Mouse (Mus musculus): ENCODE measurements around the gene Tfrc. TPM values are rescaled to one million over a fixed set of nuclear protein-coding genes. Genes with fewer than 3 reads are reported as not detected.

Tfrc gene
- total RNA-seq, 4 experiments from 2014 or later: 17.5 to 46.5 (median 26.6) TPM

DNA sequence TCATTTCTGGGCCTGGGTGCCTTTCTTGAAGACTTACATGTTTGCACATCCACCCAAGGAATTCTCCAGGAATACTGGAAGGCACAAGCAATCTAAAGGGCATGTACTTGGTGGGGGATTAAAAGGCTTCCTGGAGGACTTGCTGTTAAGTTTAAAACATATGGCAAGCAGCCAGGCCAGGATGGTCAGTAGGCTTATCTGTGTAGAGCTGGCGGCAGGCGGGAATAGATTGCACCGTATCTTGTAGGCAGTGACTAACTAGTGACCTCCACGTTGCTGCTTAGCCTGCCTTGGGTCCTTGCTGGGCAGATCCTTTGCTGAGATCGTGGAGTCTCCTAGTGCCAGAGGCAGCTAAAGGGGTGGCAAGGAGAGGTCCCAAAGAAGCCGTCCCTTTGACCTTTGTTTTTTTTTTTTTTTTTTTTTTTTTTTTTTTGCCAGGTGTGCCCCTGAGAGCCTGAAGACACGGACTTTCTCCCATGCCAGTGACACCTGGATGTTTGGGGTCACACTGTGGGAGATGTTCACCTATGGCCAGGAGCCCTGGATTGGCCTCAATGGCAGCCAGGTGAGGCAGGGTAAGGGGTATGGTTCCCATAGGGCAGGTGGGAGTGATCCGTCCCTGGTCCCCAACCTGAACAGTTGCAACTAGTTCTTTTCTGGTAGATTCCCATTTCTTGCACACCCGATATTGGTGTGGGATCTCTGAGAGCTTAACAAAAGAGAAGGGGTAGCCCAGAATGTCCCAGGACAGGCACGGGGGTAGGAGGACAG, 61.8 kb downstream of the Tfrc start:
- no peak for DNase-seq

DNA sequence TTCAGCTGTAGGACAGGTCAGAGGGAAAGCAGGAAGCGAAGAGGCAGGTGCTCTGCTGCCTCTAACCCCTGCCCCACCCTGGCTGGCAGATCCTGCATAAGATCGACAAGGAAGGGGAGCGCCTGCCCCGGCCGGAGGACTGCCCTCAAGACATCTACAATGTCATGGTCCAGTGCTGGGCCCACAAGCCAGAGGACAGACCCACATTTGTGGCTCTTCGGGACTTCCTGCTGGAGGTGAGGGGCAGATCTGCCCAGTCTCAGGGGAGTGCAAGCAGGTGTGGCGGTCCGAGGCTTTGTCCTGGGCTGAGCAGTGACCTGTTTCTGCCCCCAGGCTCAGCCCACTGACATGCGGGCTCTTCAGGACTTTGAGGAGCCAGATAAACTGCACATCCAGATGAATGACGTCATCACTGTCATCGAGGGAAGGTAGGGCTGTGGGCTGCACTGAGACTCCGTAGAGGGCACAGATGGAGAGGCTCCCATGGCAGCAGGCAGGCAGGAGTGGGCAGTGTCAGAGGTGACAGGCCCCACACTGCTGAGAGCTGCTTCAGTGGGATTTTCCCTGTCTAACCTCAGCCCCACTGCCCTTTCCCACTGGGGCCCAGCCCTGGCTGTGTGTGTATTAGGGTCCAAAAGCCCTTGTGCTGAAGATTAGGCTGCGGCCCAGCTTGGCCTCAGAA, 62.6 kb downstream of the Tfrc start:
- no peak for DNase-seq

DNA sequence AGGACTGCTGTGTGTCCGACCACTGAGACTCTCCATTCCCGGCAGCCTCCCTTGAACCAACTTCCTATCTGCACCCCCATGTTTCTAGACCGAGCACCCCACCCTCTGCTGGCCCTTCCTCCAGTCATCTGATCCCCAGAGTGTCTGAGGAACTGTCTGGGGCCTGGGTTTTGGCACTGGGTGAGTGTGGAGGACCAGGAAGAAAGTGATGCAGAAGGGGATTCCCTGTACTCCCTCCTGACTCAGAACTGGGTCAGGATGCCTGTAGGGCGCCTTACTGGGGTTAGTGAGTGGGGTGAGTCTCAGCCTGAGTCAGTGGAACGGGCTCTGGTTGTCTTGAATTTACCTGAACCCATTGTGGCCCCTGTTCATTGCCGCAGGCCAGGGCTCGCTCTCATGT, 63.5 kb downstream of the Tfrc start:
- no peak for DNase-seq

GRCm38 (mm10) chr16:32672861-32673560, 64.3 kb downstream of the Tfrc start:
- no peak for DNase-seq

DNA sequence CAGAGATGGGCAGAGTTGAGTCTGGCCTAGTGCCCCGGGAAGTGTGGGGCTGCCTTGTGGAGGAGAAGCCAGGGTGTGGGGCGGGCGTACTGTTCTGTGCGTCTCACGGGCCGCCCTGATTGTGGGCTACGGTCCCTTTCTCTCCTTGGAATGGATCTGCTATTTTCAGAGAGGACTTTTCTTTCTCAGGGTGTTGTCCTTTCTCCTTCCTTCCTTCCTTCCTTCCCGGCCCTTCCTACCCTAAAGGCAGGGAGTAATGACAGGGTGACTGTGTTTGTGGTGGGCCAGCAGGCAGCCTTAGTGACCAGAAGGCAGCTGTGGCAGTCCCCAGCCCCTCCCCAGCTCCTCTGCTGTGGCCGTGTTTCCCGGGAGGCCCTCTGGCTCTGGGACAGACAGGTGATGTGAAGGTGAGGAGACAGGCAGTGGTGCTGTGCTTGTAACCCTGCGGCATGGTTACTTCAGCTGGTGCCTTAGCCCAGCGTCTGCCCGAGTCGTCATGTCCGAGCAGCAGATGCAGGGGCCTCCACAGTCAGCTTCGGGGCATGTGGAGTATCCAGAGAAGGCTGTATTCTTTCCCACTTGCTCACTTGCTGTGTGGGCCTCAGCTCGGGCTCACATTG, 65.5 kb downstream of the Tfrc start:
- no peak for DNase-seq

GRCm38 (mm10) chr16:32677040-32677700, 68.5 kb downstream of the Tfrc start:
- no peak for DNase-seq

- no peak for DNase-seq
These were observed 69.2 kb downstream of the Tfrc start for GRCm38 (mm10) chr16:32677903-32678302.

DNA sequence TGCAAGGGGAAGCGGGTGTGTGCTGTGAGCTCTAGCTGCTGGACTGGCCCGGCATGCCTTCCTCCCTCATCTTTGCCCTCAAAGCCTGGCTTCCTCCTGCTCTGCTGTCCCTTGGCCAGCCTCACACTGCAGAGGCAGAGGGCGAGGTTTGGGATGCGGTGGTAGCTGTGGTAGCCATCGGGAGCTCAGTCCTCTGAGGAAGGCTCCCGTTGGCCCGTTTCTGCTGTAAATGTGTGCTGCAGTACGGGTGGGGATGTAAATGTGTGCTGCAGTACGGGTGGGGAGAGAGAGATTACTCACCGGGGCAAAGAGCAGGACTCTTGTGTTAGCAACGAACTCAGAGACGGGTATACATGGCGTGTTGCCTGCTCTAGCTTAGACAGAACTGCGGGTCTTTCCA, 70.1 kb downstream of the Tfrc start:
- no peak for DNase-seq

DNA sequence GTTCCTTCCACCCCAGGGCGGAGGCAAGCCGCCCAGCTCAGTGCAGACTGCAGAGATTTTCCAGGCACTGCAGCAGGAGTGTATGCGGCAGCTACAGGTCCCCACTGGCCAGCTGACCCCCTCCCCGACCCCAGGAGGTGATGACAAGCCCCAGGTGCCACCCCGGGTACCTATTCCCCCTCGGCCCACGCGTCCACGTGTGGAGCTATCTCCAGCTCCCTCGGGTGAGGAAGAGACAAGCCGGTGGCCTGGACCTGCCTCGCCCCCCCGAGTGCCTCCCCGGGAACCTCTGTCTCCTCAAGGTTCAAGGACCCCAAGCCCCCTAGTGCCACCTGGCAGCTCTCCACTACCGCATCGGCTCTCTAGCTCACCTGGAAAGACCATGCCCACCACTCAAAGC, 71.3 kb downstream of the Tfrc start:
- DNase-seq: no peak

DNA sequence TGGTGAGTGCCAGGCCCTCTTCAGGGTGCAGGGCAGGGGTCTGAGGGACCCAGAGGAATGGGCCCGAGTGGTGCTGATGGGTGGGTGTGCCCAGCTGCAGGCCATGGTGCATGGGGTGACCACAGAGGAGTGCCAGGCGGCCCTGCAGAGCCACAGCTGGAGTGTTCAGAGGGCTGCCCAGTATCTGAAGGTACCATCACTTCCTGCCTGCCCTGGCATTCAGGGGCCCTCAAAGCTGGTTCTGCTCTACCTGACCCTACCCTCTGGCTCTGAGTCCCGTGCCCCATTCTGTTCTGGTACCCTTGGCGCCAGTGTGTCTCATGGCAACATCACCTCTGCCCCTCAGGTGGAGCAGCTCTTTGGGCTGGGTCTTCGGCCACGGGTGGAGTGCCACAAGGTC, 72.1 kb downstream of the Tfrc start:
- DNase-seq: no peak

DNA sequence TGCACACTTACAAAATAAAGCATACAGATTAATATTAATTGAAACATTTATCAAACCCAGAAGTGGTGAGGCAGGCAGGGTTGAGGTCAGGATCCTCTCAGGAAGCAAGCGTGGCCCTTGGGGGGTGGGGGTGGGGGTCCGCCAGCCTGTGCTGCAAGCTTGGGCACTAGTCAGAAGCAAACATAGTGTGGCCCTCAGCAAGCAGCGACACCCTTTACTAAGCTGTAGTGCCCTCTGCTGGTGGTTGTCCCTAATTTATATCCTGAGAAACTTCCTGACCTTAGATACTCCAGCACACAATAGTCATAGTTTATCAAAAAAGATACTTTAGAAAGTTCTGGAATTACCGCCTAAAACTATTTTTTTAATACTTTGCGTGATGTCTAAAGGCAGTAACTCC, 73.5 kb downstream of the Tfrc start:
- DNase-seq: no peak

Other genes with a start within 250 kb of the Tfrc start
- under 1 TPM; 0.37 to 0.91 (median 0.45) TPM for gene Tm4sf19, start 208.4 kb upstream of the Tfrc start, total RNA-seq (2022)
- gene Tctex1d2, start 189.2 kb upstream of the Tfrc start, total RNA-seq (2022): 10 to 100 TPM in 2 of 4 experiments, 1 to 10 TPM in 2; 7.2 to 13.8 (median 9.2) TPM
- 100 to 1,000 TPM in 1 of 4 experiments, 10 to 100 TPM in 3; 78.1 to 103 (median 87.3) TPM for gene Pcyt1a, start 178.0 kb upstream of the Tfrc start, total RNA-seq (2022)
- gene Slc51a, start 121.0 kb upstream of the Tfrc start, total RNA-seq (2022): under 1 TPM; 0.22 to 0.34 (median 0.27) TPM
- gene Zdhhc19, start 112.7 kb upstream of the Tfrc start, total RNA-seq (2022): not detected
- gene Tnk2, start 35.0 kb downstream of the Tfrc start, total RNA-seq (2022): 10 to 100 TPM; 33.0 to 66.6 (median 48.3) TPM
- gene Muc4, start 127.0 kb downstream of the Tfrc start, total RNA-seq (2022): not detected
- under 1 TPM in 1 of 4 experiments, not detected in 3; 0.19 TPM for gene Muc20, start 188.5 kb downstream of the Tfrc start, total RNA-seq (2022)
- not detected for gene Smbd1, start 201.6 kb downstream of the Tfrc start, total RNA-seq (2022)